16 mouse cellular contexts compared by ENCODE assay signal in the genomic region with DNA sequence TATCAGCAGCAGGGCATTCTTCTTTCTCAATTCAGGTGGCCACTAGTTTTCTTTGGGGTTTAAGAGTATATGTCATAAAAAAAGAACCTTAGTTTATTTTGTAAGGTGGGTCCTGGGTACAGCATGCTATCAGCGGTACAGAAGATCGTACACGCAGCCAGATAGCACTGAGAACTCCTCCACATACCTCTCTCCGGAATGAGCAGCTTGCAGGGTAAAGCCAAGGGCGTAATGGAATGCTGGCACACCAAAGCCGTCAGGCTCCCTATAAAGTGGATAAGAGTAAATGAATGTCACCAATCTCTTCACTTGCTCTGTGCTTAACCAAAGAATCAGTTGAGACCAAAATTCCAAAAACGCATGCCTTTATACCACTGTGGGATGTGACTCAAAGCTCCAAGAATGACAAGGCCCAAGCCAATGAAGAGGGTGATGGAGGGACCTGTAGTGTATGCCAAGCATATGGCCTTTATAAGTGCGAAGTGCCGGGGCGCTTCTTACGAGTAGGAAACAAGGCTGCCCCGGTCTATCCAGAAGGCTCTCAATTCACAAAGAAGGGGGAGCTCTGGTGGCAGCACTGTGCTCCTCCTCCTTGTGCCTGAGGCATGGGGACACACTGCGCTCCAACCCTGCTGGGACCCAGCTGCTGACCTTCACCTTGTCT.
DNase-seq lines count a peak whose midpoint lies in the region; TF ChIP-seq lines count a peak whose summit lies in the region.
"Had no signal": no experiment of that assay in that cellular context is flagged by ENCODE, and none has a peak within 500 bp of the region (broad histone marks: within the 10 kb centered on the region; RNA-seq: fewer than 3 reads in every experiment).

No protein-coding gene starts in this region.

- no peak for TF ChIP-seq POLR2A in thymus, adult 2 months (IDR thresholded peaks at IDR 0.05; ENCODE audit: control insufficient read depth, extremely low read depth, insufficient read depth, low read length, poor library complexity)

- H3K4me3 ChIP-seq in gastrocnemius, adult 2 months, result no peak overlapping the region
- H3K4me3 ChIP-seq in thymus, adult 2 months (ENCODE audit: control insufficient read depth, insufficient read depth, low read length), result no peak overlapping the region
- H3K4me3 ChIP-seq: hindbrain, embryonic 12.5 days had no signal

- no peak for TF ChIP-seq CTCF in gastrocnemius, adult 2 months (IDR thresholded peaks at IDR 0.05)
- TF ChIP-seq CTCF in thymus, adult 2 months (IDR thresholded peaks at IDR 0.05; ENCODE audit: borderline replicate concordance, control insufficient read depth, extremely low read depth, insufficient read depth, low read length, poor library complexity), result no peak

- H3K27me3 ChIP-seq in thymus, adult 2 months (ENCODE audit: control insufficient read depth, insufficient read depth, low read length), result no peaks in the 10 kb centered on the region
- H3K27me3 ChIP-seq: hindbrain, embryonic 12.5 days had no signal

- no peak for DNase-seq in gastrocnemius, adult 2 months
- no peak for DNase-seq in gastrocnemius, adult 18-20 months (ENCODE audit: low spot score)
- peak; percentile 27 for DNase-seq in heart, postnatal 4 days
- DNase-seq in heart, postnatal 14 days, result no peak
- no peak for DNase-seq in thymus, adult 2 months
- no peak for DNase-seq in thymus, postnatal 36 days
- DNase-seq in adrenal gland, adult (ENCODE audit: inconsistent age in 2 of 2, low spot score in 1 of 2), result no peak
- DNase-seq in adipocyte (ENCODE audit: low spot score), result no peak
- DNase-seq: adrenal gland, postnatal 14 days; B cell, adult 2 months; cerebellum, adult 9-10 months; gastrocnemius, postnatal 14 days; layer of hippocampus, adult 9-11 months; lung, postnatal 10 days; right cerebral cortex, postnatal 14 days had no signal

- peak overlapping the region; percentile 72; the same call in 1 of the 2 replicates for H3K27ac ChIP-seq in gastrocnemius, adult 2 months
- H3K27ac ChIP-seq in thymus, adult 2 months (ENCODE audit: control insufficient read depth, insufficient read depth, low read length), result peak overlapping the region; percentile 72

- H3K4me1 ChIP-seq in thymus, adult 2 months (replicated peaks; ENCODE audit: control insufficient read depth, insufficient read depth, low read length), result peaks cover 34% of the 10 kb centered on the region

- no peaks in the 10 kb centered on the region for H3K36me3 ChIP-seq in thymus, adult 2 months (ENCODE audit: control insufficient read depth, insufficient read depth, low read length)

- intact Hi-C loops in gastrocnemius, adult 2 months (cut with DNase I), result no loop called here
- intact Hi-C loops in heart, postnatal 14 days (cut with DNase I), result no loop called here

- 97% methylated on average over 13 of the region's 13 CpGs for WGBS in thymus, adult 2 months
